Mouse (Mus musculus) spleen, postnatal 4 days (tissue): ENCODE data around the gene Faim2.
A peak's percentile ranks its signal among the peaks of the same experiment; 100 is the strongest.

Source experiments
- DNase-seq, 2 experiments: peaks; one replicate each; pipeline ENCODE4 v3.0.0; 2022; ENCODE audit warnings: low spot score in 2 of 2

The Faim2 gene

GRCm38 (mm10) chr15:99505324-99506095, 22.5 kb downstream of the Faim2 start:
- no peak for DNase-seq

GRCm38 (mm10) chr15:99503256-99503655, 24.7 kb downstream of the Faim2 start:
- no peak for DNase-seq

- no peak for DNase-seq
Observed at GRCm38 (mm10) chr15:99502311-99502831, 25.6 kb downstream of the Faim2 start.

GRCm38 (mm10) chr15:99501292-99502260, 26.4 kb downstream of the Faim2 start:
- DNase-seq: no peak

GRCm38 (mm10) chr15:99500320-99500719, 27.6 kb downstream of the Faim2 start:
- no peak for DNase-seq

GRCm38 (mm10) chr15:99499726-99500125, 28.2 kb downstream of the Faim2 start:
- DNase-seq: no peak

GRCm38 (mm10) chr15:99498781-99499180, 29.2 kb downstream of the Faim2 start:
- no peak for DNase-seq

- no peak for DNase-seq
Observed at GRCm38 (mm10) chr15:99498356-99498755, 29.6 kb downstream of the Faim2 start.

GRCm38 (mm10) chr15:99497527-99498242, 30.3 kb downstream of the Faim2 start:
- DNase-seq: no peak

GRCm38 (mm10) chr15:99497061-99497460, 30.9 kb downstream of the Faim2 start:
- DNase-seq: no peak

- no peak for DNase-seq
Observed at GRCm38 (mm10) chr15:99484745-99485144, 43.2 kb downstream of the Faim2 start.

GRCm38 (mm10) chr15:99475814-99476213, 52.2 kb downstream of the Faim2 start:
- DNase-seq: no peak

GRCm38 (mm10) chr15:99474576-99474926, 53.4 kb downstream of the Faim2 start, which contains the start of gene Bcdin3d:
Gene Bcdin3d (minus strand): TSS chr15:99474730.
- DNase-seq: peak; percentile 84 to 92

GRCm38 (mm10) chr15:99473801-99474575, 54.0 kb downstream of the Faim2 start:
- DNase-seq: peak; percentile 23 to 73

- no peak for DNase-seq
Observed at GRCm38 (mm10) chr15:99472972-99473371, 55.0 kb downstream of the Faim2 start.

- no peak for DNase-seq
Observed at GRCm38 (mm10) chr15:99471677-99472063, 56.3 kb downstream of the Faim2 start.

GRCm38 (mm10) chr15:99470971-99471676, 56.8 kb downstream of the Faim2 start:
- peak; percentile 41 to 76 for DNase-seq

- DNase-seq: no peak
Observed at GRCm38 (mm10) chr15:99470224-99470761, 57.7 kb downstream of the Faim2 start.

GRCm38 (mm10) chr15:99469736-99470135, 58.2 kb downstream of the Faim2 start:
- no peak for DNase-seq

GRCm38 (mm10) chr15:99469067-99469466, 58.9 kb downstream of the Faim2 start:
- DNase-seq: peak; percentile 73 to 87
